In the genomic region with DNA sequence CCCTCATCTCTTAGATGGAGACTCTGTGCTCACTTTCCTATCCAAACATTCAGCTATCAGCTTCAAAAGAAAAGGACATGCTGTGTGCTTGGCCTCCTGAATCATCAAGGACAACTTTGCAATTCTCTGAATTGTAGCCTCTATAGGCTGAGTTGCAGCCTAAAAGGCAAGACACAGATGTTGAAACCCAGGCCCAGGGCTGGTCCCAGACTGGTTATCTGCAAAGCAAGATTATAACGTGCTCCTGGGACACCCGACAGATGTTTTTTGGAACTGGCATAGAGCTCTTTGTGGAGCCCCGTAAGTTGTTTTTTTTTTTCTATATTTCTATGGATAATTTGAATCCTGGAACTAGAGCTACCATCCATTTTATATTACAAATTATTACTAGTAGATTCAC, we compare ENCODE assay signal across 15 mouse cellular contexts.
"Had no signal": no experiment of that assay in that cellular context is flagged by ENCODE, and none has a peak within 500 bp of the region (broad histone marks: within the 10 kb centered on the region; RNA-seq: fewer than 3 reads in every experiment).

No protein-coding gene starts in this region.

- H3K27me3 ChIP-seq: limb, embryonic 13.5 days; liver, embryonic 15.5 days; midbrain, embryonic 13.5 days; neural tube, embryonic 12.5 days had no signal

- H3K36me3 ChIP-seq: limb, embryonic 13.5 days; liver, embryonic 15.5 days; midbrain, embryonic 13.5 days; neural tube, embryonic 12.5 days had no signal

- ATAC-seq: midbrain, embryonic 13.5 days had no signal

- H3K4me2 ChIP-seq: limb, embryonic 13.5 days; liver, embryonic 15.5 days; lung, embryonic 14.5 days; midbrain, embryonic 13.5 days; neural tube, embryonic 12.5 days had no signal

- H3K4me1 ChIP-seq: limb, embryonic 13.5 days; midbrain, embryonic 13.5 days; neural tube, embryonic 12.5 days had no signal

- H3K27ac ChIP-seq: kidney, postnatal 0 days; limb, embryonic 13.5 days; liver, embryonic 15.5 days; midbrain, embryonic 13.5 days; neural tube, embryonic 12.5 days; stomach, postnatal 0 days had no signal

- H3K4me3 ChIP-seq: limb, embryonic 13.5 days; liver, embryonic 15.5 days; midbrain, embryonic 13.5 days; myocyte; neural tube, embryonic 12.5 days had no signal

- H3K9me3 ChIP-seq: limb, embryonic 13.5 days; liver, embryonic 15.5 days; midbrain, embryonic 13.5 days; neural tube, embryonic 12.5 days had no signal

- H3K9ac ChIP-seq: limb, embryonic 13.5 days; liver, embryonic 15.5 days; lung, embryonic 14.5 days; midbrain, embryonic 13.5 days; neural tube, embryonic 12.5 days had no signal

- DNase-seq: kidney, adult 11 months; kidney, adult 9 months; kidney, postnatal 36 days; left cerebral cortex, postnatal 4 days; lung, embryonic 14.5 days; lung, postnatal 10 days; lung, postnatal 4 days; thymus, adult 18-20 months had no signal
